16 mouse cellular contexts compared by ENCODE assay signal in genomic region chr13:32797085-32797484, GRCm38 (mm10). TPM values are rescaled to one million over a fixed set of nuclear protein-coding genes. Genes with fewer than 3 reads are reported as not detected.
DNase-seq lines count a peak whose midpoint lies in the region; ATAC-seq and TF ChIP-seq lines count a peak whose summit lies in the region.
"Had no signal": no experiment of that assay in that cellular context is flagged by ENCODE, and none has a peak within 500 bp of the region (broad histone marks: within the 10 kb centered on the region; RNA-seq: fewer than 3 reads in every experiment).

No protein-coding gene starts in this region.

- no peak for DNase-seq in heart, adult 2 months
- DNase-seq in heart, postnatal 10 days: no peak
- no peak for DNase-seq in liver, postnatal 0 days
- DNase-seq in liver, embryonic 11.5 days (ENCODE audit: low spot score): no peak
- peak; percentile 56 for DNase-seq in adipocyte (ENCODE audit: low spot score)
- DNase-seq in neural tube, embryonic 10.5 days (ENCODE audit: extremely low spot score, low spot score): no peak
- DNase-seq: adrenal gland, postnatal 14 days; cerebellum, adult 11 months; lung, postnatal 4 days; thymus, postnatal 4 days had no signal

- no peaks in the 10 kb centered on the region for H3K4me1 ChIP-seq in heart, adult 2 months (ENCODE audit: control insufficient read depth, insufficient read depth, low read length)
- peaks cover 5% of the 10 kb centered on the region; the same call in 1 of the 2 replicates for H3K4me1 ChIP-seq in liver, postnatal 0 days (ENCODE audit: insufficient read depth)
- H3K4me1 ChIP-seq in liver, embryonic 11.5 days (replicated peaks; ENCODE audit: control insufficient read depth, insufficient read depth, low read length): peaks cover 4% of the 10 kb centered on the region; the same call in 1 of the 2 replicates
- H3K4me1 ChIP-seq in limb, embryonic 15.5 days: 0 out of 2 replicates have a peak, but pooled peaks cover 3% of the 10 kb centered on the region

- H3K4me3 ChIP-seq in heart, adult 2 months: no peak overlapping the region
- H3K4me3 ChIP-seq in liver, postnatal 0 days (ENCODE audit: low read depth, low read length): no peak overlapping the region
- H3K4me3 ChIP-seq in liver, embryonic 11.5 days (ENCODE audit: low read depth, low read length): no peak overlapping the region
- H3K4me3 ChIP-seq in limb, embryonic 15.5 days: no peak overlapping the region

- no peaks in the 10 kb centered on the region for H3K27me3 ChIP-seq in heart, adult 2 months (ENCODE audit: control insufficient read depth, insufficient read depth, low read length)
- no peaks in the 10 kb centered on the region for H3K27me3 ChIP-seq in liver, postnatal 0 days (ENCODE audit: insufficient read depth, low read length)
- no peaks in the 10 kb centered on the region for H3K27me3 ChIP-seq in liver, embryonic 11.5 days (replicated peaks; ENCODE audit: control insufficient read depth, insufficient read depth, low read length)
- no peaks in the 10 kb centered on the region for H3K27me3 ChIP-seq in limb, embryonic 15.5 days

- TF ChIP-seq POLR2A in heart, adult 2 months (IDR thresholded peaks at IDR 0.05; ENCODE audit: insufficient read depth, low read depth, low read length): no peak

- H3K36me3 ChIP-seq in heart, adult 2 months (ENCODE audit: control insufficient read depth, insufficient read depth, low read length): no peaks in the 10 kb centered on the region
- H3K36me3 ChIP-seq in liver, postnatal 0 days (replicated peaks; ENCODE audit: insufficient read depth, low read length): no peaks in the 10 kb centered on the region
- H3K36me3 ChIP-seq in liver, embryonic 11.5 days (ENCODE audit: control insufficient read depth, insufficient read depth, low read length): no peaks in the 10 kb centered on the region
- H3K36me3 ChIP-seq in limb, embryonic 15.5 days: no peaks in the 10 kb centered on the region

- no peak overlapping the region for H3K27ac ChIP-seq in heart, adult 2 months
- H3K27ac ChIP-seq in liver, postnatal 0 days (ENCODE audit: low read depth): no peak overlapping the region
- no peak overlapping the region for H3K27ac ChIP-seq in liver, embryonic 11.5 days (ENCODE audit: low read depth, low read length)
- peak overlapping the region; percentile 28; the same call in 1 of the 2 replicates for H3K27ac ChIP-seq in limb, embryonic 15.5 days

- TF ChIP-seq CTCF in heart, adult 2 months (IDR thresholded peaks at IDR 0.05): peak; percentile 52
- TF ChIP-seq CTCF in liver, postnatal 0 days (IDR thresholded peaks at IDR 0.05; ENCODE audit: low read depth): peak; percentile 22

- no peak for TF ChIP-seq EP300 in heart, adult 2 months (IDR thresholded peaks at IDR 0.05; ENCODE audit: insufficient read depth, low read depth, low read length)
- TF ChIP-seq EP300 in liver, postnatal 0 days (IDR thresholded peaks at IDR 0.05; ENCODE audit: low read depth): no peak

- WGBS in heart, adult 2 months: 77% methylated on average over 1 of the region's 1 CpGs
- WGBS in liver, postnatal 0 days (ENCODE audit: insufficient replicate concordance): 88% methylated on average over 1 of the region's 1 CpGs
- 87% methylated on average over 1 of the region's 1 CpGs for WGBS in liver, embryonic 11.5 days
- WGBS in limb, embryonic 15.5 days: 27% methylated on average over 1 of the region's 1 CpGs

- H3K4me2 ChIP-seq in liver, postnatal 0 days (ENCODE audit: low read depth, low read length): no peak overlapping the region
- H3K4me2 ChIP-seq in liver, embryonic 11.5 days: no peak overlapping the region
- H3K4me2 ChIP-seq in limb, embryonic 15.5 days: no peak overlapping the region

- H3K9me3 ChIP-seq in liver, postnatal 0 days (ENCODE audit: low read length): no peaks in the 10 kb centered on the region
- no peaks in the 10 kb centered on the region for H3K9me3 ChIP-seq in liver, embryonic 11.5 days (ENCODE audit: control insufficient read depth, low read length)
- no peaks in the 10 kb centered on the region for H3K9me3 ChIP-seq in limb, embryonic 15.5 days

- intact Hi-C loops in heart, adult 2 months (cut with DNase I): no loop called here
- intact Hi-C loops in heart, postnatal 10 days (cut with DNase I): loop anchor here (1.0 kb wide), 1 partner anchor 28 kb away; no protein-coding TSS in a partner anchor

- no peak for ATAC-seq in liver, postnatal 0 days
- ATAC-seq in liver, embryonic 11.5 days (replicated peaks; ENCODE audit: low FRiP score): no peak
- no peak for ATAC-seq in limb, embryonic 15.5 days (ENCODE audit: insufficient number of reproducible peaks, low FRiP score, low TSS enrichment, low read depth)
- ATAC-seq in granulocyte monocyte progenitor cell, adult 5-6 weeks (replicated peaks; ENCODE audit: poor library complexity, severe bottlenecking): no peak
- ATAC-seq: hindbrain, embryonic 16.5 days had no signal

- no peaks in the 10 kb centered on the region for H3K79me2 ChIP-seq in heart, adult 2 months (replicated peaks; ENCODE audit: control insufficient read depth, insufficient read depth, low read length)

- H3K9ac ChIP-seq in heart, adult 2 months (ENCODE audit: low read depth, low read length): no peak overlapping the region
- H3K9ac ChIP-seq in liver, postnatal 0 days (replicated peaks): no peak overlapping the region
- no peak overlapping the region for H3K9ac ChIP-seq in liver, embryonic 11.5 days (ENCODE audit: low read depth, low read length)
- H3K9ac ChIP-seq in limb, embryonic 15.5 days: no peak overlapping the region

RNA-seq across cellular contexts. Expression of gene Wrnip1, which starts 4.8 kb away (rescaled TPM):
- 10 to 100 TPM; 21.3 to 21.7 TPM for total RNA-seq in heart, adult 2 months (2021)
- 17.4 and 32.9 TPM in 2 replicates for polyA plus RNA-seq in heart, adult 2 months (2012; rRNA removed)
- total RNA-seq in heart, postnatal 10 days (2021): 10 to 100 TPM; 27.4 to 28.8 TPM
- polyA plus RNA-seq in liver, postnatal 0 days (2015; fragmentation: Nextera tagmentation; extraction: Ambion mirVana): 7.9 and 12.2 TPM in 2 replicates
- polyA plus RNA-seq in liver, embryonic 11.5 days (2014; fragmentation: Nextera tagmentation; extraction: Ambion mirVana): 19.9 and 23.1 TPM in 2 replicates
- 26.2 and 29.0 TPM in 2 replicates for polyA plus RNA-seq in limb, embryonic 15.5 days (2015; fragmentation: Nextera tagmentation; extraction: Ambion mirVana)
- 27.1 and 44.0 TPM in 2 replicates for total RNA-seq in granulocyte monocyte progenitor cell, adult 5-6 weeks (2014; fragmentation: Nextera tagmentation)
- 42.0 and 48.3 TPM in 2 replicates for total RNA-seq in granulocyte monocyte progenitor cell, adult 5-6 weeks (2017)

RNA-seq across cellular contexts. Expression of gene D930007J09Rik, which starts 5.6 kb away (rescaled TPM):
- total RNA-seq in heart, adult 2 months (2021): not detected
- not detected in 2 replicates for polyA plus RNA-seq in heart, adult 2 months (2012; rRNA removed)
- total RNA-seq in heart, postnatal 10 days (2021): under 1 TPM; 0.81 to 0.82 TPM
- not detected in 2 replicates for polyA plus RNA-seq in liver, postnatal 0 days (2015; fragmentation: Nextera tagmentation; extraction: Ambion mirVana)
- not detected in 2 replicates for polyA plus RNA-seq in liver, embryonic 11.5 days (2014; fragmentation: Nextera tagmentation; extraction: Ambion mirVana)
- polyA plus RNA-seq in limb, embryonic 15.5 days (2015; fragmentation: Nextera tagmentation; extraction: Ambion mirVana): not detected in 2 replicates
- not detected in 2 replicates for total RNA-seq in granulocyte monocyte progenitor cell, adult 5-6 weeks (2014; fragmentation: Nextera tagmentation)
- not detected in 2 replicates for total RNA-seq in granulocyte monocyte progenitor cell, adult 5-6 weeks (2017)
- total RNA-seq: adrenal gland, postnatal 14 days had no signal
- polyA plus RNA-seq: heart, embryonic 16.5 days; hindbrain, embryonic 16.5 days; large intestine, adult 2 months; small intestine, adult 2 months had no signal

RNA-seq across cellular contexts. Expression of gene Mylk4, which starts 13.3 kb away (rescaled TPM):
- total RNA-seq in heart, adult 2 months (2021): 100 to 1,000 TPM; 262 to 290 TPM
- polyA plus RNA-seq in heart, adult 2 months (2012; rRNA removed): 59.5 and 115 TPM in 2 replicates
- total RNA-seq in heart, postnatal 10 days (2021): 100 to 1,000 TPM; 109 to 127 TPM
- polyA plus RNA-seq in liver, postnatal 0 days (2015; fragmentation: Nextera tagmentation; extraction: Ambion mirVana): 0.06 TPM in 1 of 2 replicates, not detected in the other
- polyA plus RNA-seq in liver, embryonic 11.5 days (2014; fragmentation: Nextera tagmentation; extraction: Ambion mirVana): 0.10 and 0.12 TPM in 2 replicates
- 5.5 and 11.9 TPM in 2 replicates for polyA plus RNA-seq in limb, embryonic 15.5 days (2015; fragmentation: Nextera tagmentation; extraction: Ambion mirVana)
- total RNA-seq in granulocyte monocyte progenitor cell, adult 5-6 weeks (2014; fragmentation: Nextera tagmentation): not detected in 2 replicates
- not detected in 2 replicates for total RNA-seq in granulocyte monocyte progenitor cell, adult 5-6 weeks (2017)
- polyA plus RNA-seq: small intestine, adult 2 months had no signal

RNA-seq across cellular contexts. Expression of gene Serpinb1a, which starts 53.9 kb away (rescaled TPM):
- 1 to 10 TPM; 4.4 to 5.7 TPM for total RNA-seq in heart, adult 2 months (2021)
- polyA plus RNA-seq in heart, adult 2 months (2012; rRNA removed): 2.8 and 5.2 TPM in 2 replicates
- total RNA-seq in heart, postnatal 10 days (2021): 10 to 100 TPM in 1 of 2 experiments, 1 to 10 TPM in 1; 9.2 to 13.1 TPM
- 50.4 and 50.7 TPM in 2 replicates for polyA plus RNA-seq in liver, postnatal 0 days (2015; fragmentation: Nextera tagmentation; extraction: Ambion mirVana)
- 10.1 and 11.0 TPM in 2 replicates for polyA plus RNA-seq in liver, embryonic 11.5 days (2014; fragmentation: Nextera tagmentation; extraction: Ambion mirVana)
- 35.2 and 40.8 TPM in 2 replicates for polyA plus RNA-seq in limb, embryonic 15.5 days (2015; fragmentation: Nextera tagmentation; extraction: Ambion mirVana)
- 232 and 310 TPM in 2 replicates for total RNA-seq in granulocyte monocyte progenitor cell, adult 5-6 weeks (2014; fragmentation: Nextera tagmentation)
- 511 and 544 TPM in 2 replicates for total RNA-seq in granulocyte monocyte progenitor cell, adult 5-6 weeks (2017)
